Mouse (Mus musculus): ENCODE measurements at regions not wholly inside any gene's neighbourhood (a gene's known extent, or its start where the extent isn't known, plus 50 kb on each side); places are given as distances from the start of the nearest gene placed in this dataset.
A peak's percentile ranks its signal among the peaks of the same experiment; 100 is the strongest.

DNA sequence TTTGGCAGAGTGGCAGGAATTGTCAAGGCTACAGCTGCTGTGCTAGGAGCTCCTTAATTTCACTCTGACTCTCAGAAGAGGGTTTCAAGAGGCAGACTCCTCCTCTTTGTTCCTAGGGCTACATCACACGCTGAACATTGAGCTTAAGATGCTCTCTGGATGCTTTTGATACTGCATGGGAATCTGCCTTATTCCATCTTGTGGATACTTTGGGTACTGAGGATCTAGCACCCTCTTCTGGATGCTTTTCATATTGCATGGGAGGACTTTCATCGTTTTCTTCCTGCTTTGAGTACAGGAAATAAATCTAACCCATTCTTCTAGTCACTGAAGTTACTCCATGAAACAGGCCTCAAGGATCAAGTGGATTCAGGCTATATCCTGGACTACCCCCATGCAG, 513.9 kb upstream of the Dsel start:
- 4% methylated on average over 2 of the region's 2 CpGs for WGBS
- peak; percentile 81 for ATAC-seq

DNA sequence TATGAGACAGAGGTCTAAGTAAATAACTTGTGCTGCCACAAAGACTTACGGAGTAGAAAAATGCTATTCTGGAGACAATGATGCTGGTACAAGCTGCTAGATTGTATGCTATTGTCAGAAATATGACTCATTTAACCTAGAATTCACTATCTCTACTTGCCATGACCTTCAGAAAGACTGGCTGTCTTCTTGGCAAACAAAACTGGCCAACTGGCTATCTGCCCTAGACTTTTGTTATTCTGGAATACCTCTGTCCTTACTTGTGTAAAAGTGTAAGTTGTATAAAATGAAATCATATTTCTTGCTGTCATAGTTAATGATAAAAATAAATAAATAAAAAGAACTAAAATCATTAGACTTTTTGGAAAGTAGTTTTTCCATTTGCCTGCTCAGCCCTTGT, 491.1 kb upstream of the Dsel start:
- Histone ChIP-seq H3K4me1 (replicated peaks; ENCODE audit: control insufficient read depth, insufficient read depth, low read length) (no peaks in the 10 kb centered on the region), H3K27ac (ENCODE audit: low read length) (no peak overlapping the region), H3K27me3 (replicated peaks; ENCODE audit: control insufficient read depth, insufficient read depth, low read length) (no peaks in the 10 kb centered on the region), H3K9me3 (ENCODE audit: control insufficient read depth, low read length) (no peaks in the 10 kb centered on the region), H3K9ac (replicated peaks; ENCODE audit: low read depth, low read length) (no peak overlapping the region), H3K4me2 (ENCODE audit: low read length) (no peak overlapping the region), H3K4me3 (replicated peaks; ENCODE audit: low read length) (no peak overlapping the region), H3K36me3 (ENCODE audit: control insufficient read depth, insufficient read depth) (no peaks in the 10 kb centered on the region)
- WGBS: 97% methylated on average over 1 of the region's 1 CpGs
- ATAC-seq: no peak

More for the DNA sequence above, 513.9 kb upstream of the Dsel start:
- Histone ChIP-seq H3K27ac (ENCODE audit: low read length) (no peak overlapping the region), H3K27me3 (replicated peaks; ENCODE audit: control insufficient read depth, insufficient read depth, low read length) (no peaks in the 10 kb centered on the region), H3K4me1 (replicated peaks; ENCODE audit: control insufficient read depth, insufficient read depth, low read length) (no peaks in the 10 kb centered on the region), H3K4me3 (replicated peaks; ENCODE audit: low read length) (no peak overlapping the region), H3K36me3 (ENCODE audit: control insufficient read depth, insufficient read depth) (no peaks in the 10 kb centered on the region), H3K4me2 (ENCODE audit: low read length) (no peak overlapping the region), H3K9me3 (ENCODE audit: control insufficient read depth, low read length) (no peaks in the 10 kb centered on the region), H3K9ac (replicated peaks; ENCODE audit: low read depth, low read length) (no peak overlapping the region)

All from forebrain, embryonic 16.5 days (tissue).